Mouse (Mus musculus) small intestine, adult 2 months (tissue): ENCODE measurements at regions not wholly inside any gene's neighbourhood (a gene's known extent, or its start where the extent isn't known, plus 50 kb on each side); places are given as distances from the start of the nearest gene placed in this dataset.

Experiments
- H3K27ac ChIP-seq: fragments of 200-500 bp; 2 replicates; pipeline ENCODE4 v1.5.1; 2012; ENCODE audit warnings: low read depth, low read length, control low read depth, inconsistent platforms; ENCODE audit not compliant: insufficient read depth
- H3K27me3 ChIP-seq: fragments of 200-500 bp; 2 replicates; pipeline ENCODE4 v1.6.1; 2012; ENCODE audit warnings: mild to moderate bottlenecking, moderate library complexity, low read length, inconsistent platforms; ENCODE audit not compliant: control insufficient read depth, insufficient read depth
- H3K36me3 ChIP-seq: fragments of 200-500 bp; 2 replicates; pipeline ENCODE4 v1.6.1; 2012; ENCODE audit warnings: mild to moderate bottlenecking, low read length, control low read depth, inconsistent platforms; ENCODE audit not compliant: control insufficient read depth, insufficient read depth
- H3K4me1 ChIP-seq: fragments of 200-500 bp; 2 replicates; pipeline ENCODE4 v1.6.1; 2012; ENCODE audit warnings: low read length, inconsistent platforms, mixed read lengths; ENCODE audit not compliant: control insufficient read depth, insufficient read depth, insufficient read length
- H3K4me3 ChIP-seq: fragments of 200-500 bp; 2 replicates; pipeline ENCODE4 v1.5.1; 2012; ENCODE audit warnings: low read depth, mild to moderate bottlenecking, control low read depth, inconsistent platforms, low read length, moderate library complexity
- CTCF ChIP-seq: fragments of 200-500 bp; IDR thresholded peaks from 2 replicates; pipeline ENCODE4 v1.5.1; 2012; ENCODE audit warnings: low read depth, mild to moderate bottlenecking, control low read depth, inconsistent platforms, low read length, moderate library complexity, mixed read lengths; ENCODE audit not compliant: insufficient replicate concordance, insufficient read length; ENCODE audit errors: extremely low read depth
- POLR2A ChIP-seq: fragments of 200-500 bp; IDR thresholded peaks from 2 replicates; pipeline ENCODE4 v1.6.1; 2012; ENCODE audit warnings: low read depth, mild to moderate bottlenecking, control low read depth, inconsistent platforms, low read length, moderate library complexity
- WGBS: fragments of 180-500 bp; shearing (Covaris S2); methylation state at CpG from one replicate; pipeline ENCODE4 v1.1.7; 2018; 5-methylcytosine and 5-hydroxymethylcytosine counted together

DNA sequence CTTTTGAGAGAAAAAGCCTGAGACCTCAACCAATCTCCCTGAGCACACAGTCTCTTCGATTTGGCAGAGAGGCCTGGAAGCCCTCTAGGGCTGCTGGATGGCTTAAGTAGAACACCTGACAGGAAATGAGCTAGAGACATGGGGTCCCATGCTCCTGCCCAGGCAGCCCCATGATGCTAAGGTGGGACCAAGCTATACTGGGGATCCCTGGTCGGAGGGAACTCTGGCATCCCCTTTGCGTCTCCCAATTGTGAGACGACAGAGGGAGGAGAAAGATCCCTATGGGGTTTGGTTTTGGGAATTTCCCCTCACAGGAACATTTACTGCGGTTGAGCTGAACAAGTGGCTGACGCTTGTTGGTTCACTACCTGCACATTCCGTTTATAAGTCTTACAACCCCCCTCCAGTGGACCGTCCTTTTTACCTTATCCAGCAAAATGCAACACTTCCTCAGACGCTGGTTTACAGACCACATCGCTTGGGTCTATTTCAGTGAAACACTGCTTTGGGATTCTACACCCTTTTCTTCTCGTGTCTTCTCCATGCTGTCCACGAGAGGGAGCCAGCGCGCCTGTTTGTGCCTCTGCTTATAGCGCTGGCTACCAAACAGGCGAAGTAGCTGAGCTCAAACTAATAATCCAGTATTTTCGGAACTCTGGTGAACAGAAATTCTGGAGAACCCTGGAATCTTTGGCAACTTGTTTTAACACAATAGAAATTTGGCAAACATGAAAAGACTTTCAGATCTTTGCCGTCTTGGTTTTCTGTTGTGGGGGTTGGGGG, 93.7 kb upstream of the Spred2 start:
- no peak overlapping the region for H3K4me3 ChIP-seq
- TF ChIP-seq CTCF = peak; percentile 96; the same call in 1 of the 2 replicates
- TF ChIP-seq POLR2A = no peak

DNA sequence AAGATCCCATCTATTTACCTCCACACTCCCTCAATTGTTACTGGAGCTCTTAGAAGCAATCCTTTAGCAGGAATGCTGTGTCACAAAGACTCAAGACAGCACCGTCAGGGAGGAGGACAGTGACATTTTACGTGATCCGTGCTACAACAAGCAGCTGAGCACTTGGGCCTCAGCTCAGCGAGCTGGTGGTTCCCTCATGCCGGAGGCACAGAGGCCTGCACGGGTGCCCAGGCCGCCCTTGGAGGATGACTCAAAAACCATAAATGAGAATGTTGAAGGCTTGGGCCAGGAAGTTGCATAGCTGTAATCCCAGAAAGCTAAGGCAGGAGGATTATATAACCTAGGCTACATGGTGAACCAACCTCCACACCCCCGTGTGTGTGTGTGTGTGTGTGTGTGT, 89.6 kb upstream of the Spred2 start:
- H3K4me3 ChIP-seq = no peak overlapping the region
- no peaks in the 10 kb centered on the region for H3K36me3 ChIP-seq
- no peaks in the 10 kb centered on the region for H3K4me1 ChIP-seq
- H3K27ac ChIP-seq = no peak overlapping the region
- TF ChIP-seq CTCF (no peak), POLR2A (no peak)
- WGBS = 90% methylated on average over 8 of the region's 8 CpGs
- H3K27me3 ChIP-seq = no peaks in the 10 kb centered on the region

More for the DNA sequence above, 93.7 kb upstream of the Spred2 start:
- Histone ChIP-seq H3K36me3 (no peaks in the 10 kb centered on the region), H3K4me1 (no peaks in the 10 kb centered on the region), H3K27ac (no peak overlapping the region), H3K27me3 (no peaks in the 10 kb centered on the region)
- 16% methylated on average over 18 of the region's 18 CpGs for WGBS

DNA sequence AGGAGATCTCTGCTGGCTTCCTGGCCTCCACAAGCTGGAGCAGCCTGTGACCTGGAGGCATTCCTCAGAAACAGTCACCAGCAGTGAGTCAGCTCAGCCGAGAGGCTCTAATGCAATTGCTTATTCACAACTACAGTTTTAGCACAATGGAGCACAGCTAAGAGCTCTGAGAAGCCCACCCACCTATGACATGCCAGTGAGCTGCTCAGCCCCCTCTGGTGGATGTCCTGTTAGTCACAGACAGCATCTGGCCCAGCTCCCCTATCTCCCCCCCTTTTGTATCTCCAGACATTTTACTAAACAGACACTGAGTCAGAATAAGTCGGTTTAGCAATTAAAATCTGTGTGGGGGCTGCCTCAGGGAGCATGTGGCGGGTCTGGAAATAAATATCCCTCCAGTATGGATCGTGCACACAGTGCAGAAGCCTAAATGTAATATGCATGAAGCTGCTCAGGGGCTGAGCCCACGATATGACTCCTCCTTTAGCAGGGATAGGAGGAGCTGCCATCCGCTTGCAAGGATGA, 88.9 kb upstream of the Spred2 start:
- H3K27me3 ChIP-seq = no peaks in the 10 kb centered on the region
- H3K4me3 ChIP-seq = no peak overlapping the region
- WGBS = 63% methylated on average over 6 of the region's 6 CpGs
- no peak for TF ChIP-seq POLR2A
- TF ChIP-seq CTCF = no peak
- H3K27ac ChIP-seq = no peak overlapping the region
- no peaks in the 10 kb centered on the region for H3K4me1 ChIP-seq
- no peaks in the 10 kb centered on the region for H3K36me3 ChIP-seq

DNA sequence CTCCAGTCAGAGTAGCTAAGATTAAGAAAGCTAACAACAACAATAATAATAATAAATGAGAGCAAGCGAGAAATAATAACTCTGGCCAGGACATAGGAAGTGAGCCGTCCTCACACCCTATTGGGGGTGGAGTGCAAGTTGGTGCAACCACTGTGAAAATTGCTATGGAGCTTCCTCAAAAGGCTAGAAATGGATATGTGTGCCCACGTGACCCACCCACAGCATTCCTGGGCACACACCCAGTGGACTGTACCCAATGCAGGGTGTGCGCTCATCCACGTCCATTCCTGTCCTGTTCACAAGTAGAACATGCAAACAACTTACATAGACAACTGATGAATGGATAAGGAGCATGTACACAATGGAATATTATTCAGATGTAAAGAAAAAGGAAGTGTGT, 85.2 kb upstream of the Spred2 start:
- no peaks in the 10 kb centered on the region for H3K36me3 ChIP-seq
- no peaks in the 10 kb centered on the region for H3K4me1 ChIP-seq
- no peak overlapping the region for H3K27ac ChIP-seq
- TF ChIP-seq CTCF (no peak), POLR2A (no peak)
- 60% methylated on average over 5 of the region's 5 CpGs for WGBS
- H3K27me3 ChIP-seq = no peaks in the 10 kb centered on the region
- no peak overlapping the region for H3K4me3 ChIP-seq

DNA sequence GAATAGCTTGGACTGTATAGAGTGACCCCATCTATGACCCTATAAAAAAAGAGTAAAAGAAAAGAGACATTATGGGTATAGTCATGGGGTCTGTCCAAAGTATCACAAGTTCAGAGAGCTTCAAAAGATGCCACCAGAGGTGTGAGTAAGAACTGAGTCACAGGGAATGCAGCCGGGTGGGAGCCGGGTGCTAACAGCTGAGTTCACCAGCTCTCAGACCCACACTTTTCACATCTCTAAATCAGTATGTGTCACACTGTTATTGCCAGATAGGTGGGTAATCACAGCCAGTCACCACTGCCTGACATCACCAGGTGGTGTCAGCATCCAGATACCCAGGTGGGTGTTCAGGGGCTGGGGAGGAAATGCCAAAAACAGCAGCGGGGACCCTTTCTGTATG, 81.1 kb upstream of the Spred2 start:
- Histone ChIP-seq H3K27me3 (no peaks in the 10 kb centered on the region), H3K27ac (no peak overlapping the region), H3K4me1 (no peaks in the 10 kb centered on the region), H3K4me3 (no peak overlapping the region), H3K36me3 (no peaks in the 10 kb centered on the region)
- TF ChIP-seq POLR2A (no peak), CTCF (no peak)
- 80% methylated on average over 3 of the region's 3 CpGs for WGBS

DNA sequence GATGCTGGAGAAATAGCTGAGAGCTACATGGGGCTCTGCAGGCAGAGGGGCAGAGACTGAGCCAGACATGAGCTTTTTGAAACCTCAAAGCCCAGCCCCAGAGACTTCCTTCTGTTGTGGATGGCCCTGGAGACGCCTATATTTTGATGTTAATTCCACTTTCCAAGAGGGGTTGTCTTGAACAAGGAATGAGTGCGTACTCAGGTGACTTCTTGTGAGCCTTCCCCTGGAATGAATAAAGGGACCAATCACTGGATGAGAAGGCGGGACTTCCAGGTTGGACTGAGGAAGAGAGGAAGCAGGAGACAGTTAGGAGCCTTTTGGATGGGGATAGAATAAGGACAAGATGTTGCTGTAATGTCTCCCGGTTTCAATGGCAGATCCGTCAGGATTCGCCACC, 76.3 kb upstream of the Spred2 start:
- TF ChIP-seq CTCF = no peak
- TF ChIP-seq POLR2A = no peak
- Histone ChIP-seq H3K4me3 (no peak overlapping the region), H3K4me1 (peaks cover 19% of the 10 kb centered on the region), H3K27ac (no peak overlapping the region), H3K27me3 (no peaks in the 10 kb centered on the region), H3K36me3 (no peaks in the 10 kb centered on the region)
- 94% methylated on average over 6 of the region's 6 CpGs for WGBS

DNA sequence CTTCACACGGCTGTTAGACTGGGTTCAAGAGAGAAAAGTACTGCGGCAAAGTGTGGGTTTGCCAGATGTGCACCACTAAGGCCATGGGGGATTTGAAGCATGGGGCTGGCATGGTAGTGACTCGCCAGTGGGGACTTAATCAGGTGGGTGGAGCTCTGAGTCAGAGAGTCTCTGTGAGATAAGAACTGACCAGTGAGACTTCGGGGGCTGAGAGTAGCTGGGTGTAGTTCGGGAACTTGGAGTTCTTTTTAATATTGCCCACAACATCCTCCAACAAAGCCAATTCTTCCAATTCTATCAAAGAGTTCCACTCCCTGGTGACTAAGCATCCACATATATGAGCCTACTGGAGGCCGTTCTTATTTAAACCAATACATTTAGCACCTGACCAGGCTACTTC, 75.8 kb upstream of the Spred2 start:
- no peaks in the 10 kb centered on the region for H3K36me3 ChIP-seq
- TF ChIP-seq CTCF (no peak), POLR2A (no peak)
- WGBS = 68% methylated on average over 6 of the region's 6 CpGs
- H3K27me3 ChIP-seq = no peaks in the 10 kb centered on the region
- no peak overlapping the region for H3K4me3 ChIP-seq
- peaks cover 22% of the 10 kb centered on the region for H3K4me1 ChIP-seq
- no peak overlapping the region for H3K27ac ChIP-seq
